Mouse (Mus musculus): ENCODE data around the gene Npcd. TPM values are rescaled to one million over a fixed set of nuclear protein-coding genes. Genes with fewer than 3 reads are reported as not detected.

Npcd gene
- 1 to 10 TPM; 1.2 to 1.7 TPM for total RNA-seq (2021)
- long read RNA-seq, experiment 1, partial matches to known transcripts = 0 of 1 reads
- long read RNA-seq, experiment 1, other reads (novel, unspliced or antisense) = 1 of 1 reads
- long read RNA-seq, experiment 2, partial matches to known transcripts = 0 of 1 reads
- long read RNA-seq, experiment 2, other reads (novel, unspliced or antisense) = 1 of 1 reads

GRCm38 (mm10) chr15:79834130-79834880, at the start of gene Npcd, which contains the start of gene Cbx6:
Gene Npcd (minus strand): TSS chr15:79834237.
Gene Cbx6 (minus strand): TSS chr15:79834688.
- peak; percentile 98 for DNase-seq

GRCm38 (mm10) chr15:79883352-79883822, 49.4 kb upstream of the Npcd start:
- peak; percentile 97 for DNase-seq

GRCm38 (mm10) chr15:79882623-79883267, 48.7 kb upstream of the Npcd start:
- peak; percentile 17 for DNase-seq

- DNase-seq = peak; percentile 20
Measured at GRCm38 (mm10) chr15:79880477-79880876, 46.4 kb upstream of the Npcd start.

GRCm38 (mm10) chr15:79879319-79879718, 45.3 kb upstream of the Npcd start:
- DNase-seq = peak; percentile 91

- DNase-seq = peak; percentile 25
Measured at GRCm38 (mm10) chr15:79878725-79879136, 44.7 kb upstream of the Npcd start.

- DNase-seq = peak; percentile 32
Measured at GRCm38 (mm10) chr15:79875261-79875995, 41.4 kb upstream of the Npcd start.

GRCm38 (mm10) chr15:79873995-79874394, 40.0 kb upstream of the Npcd start:
- DNase-seq = no peak

GRCm38 (mm10) chr15:79873545-79873944, 39.5 kb upstream of the Npcd start:
- DNase-seq = no peak

GRCm38 (mm10) chr15:79867260-79868002, 33.4 kb upstream of the Npcd start:
- no peak for DNase-seq

GRCm38 (mm10) chr15:79859821-79860220, 25.8 kb upstream of the Npcd start:
- no peak for DNase-seq

GRCm38 (mm10) chr15:79858979-79859378, 24.9 kb upstream of the Npcd start:
- no peak for DNase-seq

GRCm38 (mm10) chr15:79850143-79850542, 16.1 kb upstream of the Npcd start:
- no peak for DNase-seq

- DNase-seq = peak; percentile 27
Measured at GRCm38 (mm10) chr15:79847100-79847499, 13.1 kb upstream of the Npcd start.

GRCm38 (mm10) chr15:79845986-79846385, 11.9 kb upstream of the Npcd start:
- no peak for DNase-seq

GRCm38 (mm10) chr15:79842985-79843384, 8.9 kb upstream of the Npcd start:
- DNase-seq = no peak

GRCm38 (mm10) chr15:79840281-79840680, 6.2 kb upstream of the Npcd start:
- no peak for DNase-seq

GRCm38 (mm10) chr15:79834881-79835260, 834 bp upstream of the Npcd start:
- DNase-seq = no peak

- peak; percentile 57 for DNase-seq
Measured at GRCm38 (mm10) chr15:79833251-79834050, 586 bp downstream of the Npcd start.

- peak; percentile 87 for DNase-seq
Measured at GRCm38 (mm10) chr15:79832064-79832900, 1.8 kb downstream of the Npcd start.

Measured in adrenal gland, postnatal 10 days (tissue).